Mouse (Mus musculus): ENCODE results near the gene Psmb8. TPM values are rescaled to one million over a fixed set of nuclear protein-coding genes. Genes with fewer than 3 reads are reported as not detected.

Gene Psmb8
- polyA plus RNA-seq, 1 experiment: 0.44 TPM

- Histone ChIP-seq H3K36me3 (ENCODE audit: control insufficient read depth, insufficient read depth) (no peaks in the 10 kb centered on the region), H3ac (ENCODE audit: control insufficient read depth, insufficient read length) (no peak overlapping the region), H3K4me3 (no peak overlapping the region), H3K4me2 (ENCODE audit: low read depth) (no peak overlapping the region), H3K79me2 (ENCODE audit: control insufficient read depth, insufficient read depth) (no peaks in the 10 kb centered on the region), H3K27me3 (ENCODE audit: control insufficient read depth, insufficient read depth, insufficient read length) (peaks cover 47% of the 10 kb centered on the region)
- no peak for TF ChIP-seq REST (IDR thresholded peaks at IDR 0.05; ENCODE audit: insufficient read depth, insufficient read length)
- TF ChIP-seq USF1 (IDR thresholded peaks at IDR 0.05; ENCODE audit: low read depth): no peak
- TF ChIP-seq MAX (IDR thresholded peaks at IDR 0.05; ENCODE audit: low read depth): no peak
- TF ChIP-seq SRF (IDR thresholded peaks at IDR 0.05; ENCODE audit: control insufficient read depth, insufficient read length, low read depth): no peak
- TF ChIP-seq MYOG (IDR thresholded peaks at IDR 0.05; ENCODE audit: control insufficient read depth in 1 of 3, insufficient read depth in 1 of 3, insufficient read length in 2 of 3, low read depth in 2 of 3): no peak
- no peak for TF ChIP-seq TCF3 (IDR thresholded peaks at IDR 0.05; ENCODE audit: insufficient read length, low read depth)
- no peak for TF ChIP-seq TCF12 (IDR thresholded peaks at IDR 0.05; ENCODE audit: insufficient read depth, poor library complexity, severe bottlenecking)
- TF ChIP-seq E2F4 (IDR thresholded peaks at IDR 0.05; ENCODE audit: insufficient read depth): no peak
- no peak for TF ChIP-seq MYOD1 (IDR thresholded peaks at IDR 0.05; ENCODE audit: control insufficient read depth in 1 of 3, insufficient read length in 2 of 3, low read depth in 2 of 3)
- no peak for TF ChIP-seq POLR2A (IDR thresholded peaks at IDR 0.05; ENCODE audit: insufficient read length, low read depth)
- no peak for TF ChIP-seq POLR2AphosphoS2 (IDR thresholded peaks at IDR 0.05; ENCODE audit: insufficient read length, low read depth)
- TF ChIP-seq CEBPB (IDR thresholded peaks at IDR 0.05; ENCODE audit: insufficient read depth, poor library complexity, severe bottlenecking): no peak
Measured at GRCm38 (mm10) chr17:34165033-34165730, 32.3 kb upstream of the Psmb8 start.

- Histone ChIP-seq H3K27me3 (ENCODE audit: control insufficient read depth, insufficient read depth, insufficient read length) (peaks cover 16% of the 10 kb centered on the region), H3K36me3 (ENCODE audit: control insufficient read depth, insufficient read depth) (no peaks in the 10 kb centered on the region)
- TF ChIP-seq SRF (IDR thresholded peaks at IDR 0.05; ENCODE audit: control insufficient read depth, insufficient read length, low read depth) (no peak), MAX (IDR thresholded peaks at IDR 0.05; ENCODE audit: low read depth) (no peak), E2F4 (IDR thresholded peaks at IDR 0.05; ENCODE audit: insufficient read depth) (no peak), MYOD1 (IDR thresholded peaks at IDR 0.05; ENCODE audit: control insufficient read depth in 1 of 3, insufficient read length in 2 of 3, low read depth in 2 of 3) (no peak), TCF3 (IDR thresholded peaks at IDR 0.05; ENCODE audit: insufficient read length, low read depth) (no peak), POLR2AphosphoS2 (IDR thresholded peaks at IDR 0.05; ENCODE audit: insufficient read length, low read depth) (no peak), POLR2A (IDR thresholded peaks at IDR 0.05; ENCODE audit: insufficient read length, low read depth) (no peak), USF1 (IDR thresholded peaks at IDR 0.05; ENCODE audit: low read depth) (no peak), CEBPB (IDR thresholded peaks at IDR 0.05; ENCODE audit: insufficient read depth, poor library complexity, severe bottlenecking) (no peak), REST (IDR thresholded peaks at IDR 0.05; ENCODE audit: insufficient read depth, insufficient read length) (no peak), MYOG (IDR thresholded peaks at IDR 0.05; ENCODE audit: control insufficient read depth in 1 of 3, insufficient read depth in 1 of 3, insufficient read length in 2 of 3, low read depth in 2 of 3) (no peak), TCF12 (IDR thresholded peaks at IDR 0.05; ENCODE audit: insufficient read depth, poor library complexity, severe bottlenecking) (no peak)
Measured at GRCm38 (mm10) chr17:34169279-34169678, 28.2 kb upstream of the Psmb8 start.

GRCm38 (mm10) chr17:34170487-34170876, 27.0 kb upstream of the Psmb8 start:
- no peaks in the 10 kb centered on the region for H3K79me2 ChIP-seq (ENCODE audit: control insufficient read depth, insufficient read depth)
- H3K27me3 ChIP-seq (ENCODE audit: control insufficient read depth, insufficient read depth, insufficient read length): peaks cover 12% of the 10 kb centered on the region
- no peak for TF ChIP-seq CEBPB (IDR thresholded peaks at IDR 0.05; ENCODE audit: insufficient read depth, poor library complexity, severe bottlenecking)
- no peak for TF ChIP-seq E2F4 (IDR thresholded peaks at IDR 0.05; ENCODE audit: insufficient read depth)
- no peak for TF ChIP-seq MAX (IDR thresholded peaks at IDR 0.05; ENCODE audit: low read depth)
- no peak for TF ChIP-seq TCF3 (IDR thresholded peaks at IDR 0.05; ENCODE audit: insufficient read length, low read depth)
- TF ChIP-seq SRF (IDR thresholded peaks at IDR 0.05; ENCODE audit: control insufficient read depth, insufficient read length, low read depth): no peak
- TF ChIP-seq POLR2AphosphoS2 (IDR thresholded peaks at IDR 0.05; ENCODE audit: insufficient read length, low read depth): no peak
- TF ChIP-seq POLR2A (IDR thresholded peaks at IDR 0.05; ENCODE audit: insufficient read length, low read depth): no peak
- TF ChIP-seq MYOD1 (IDR thresholded peaks at IDR 0.05; ENCODE audit: control insufficient read depth in 1 of 3, insufficient read length in 2 of 3, low read depth in 2 of 3): no peak
- no peak for TF ChIP-seq REST (IDR thresholded peaks at IDR 0.05; ENCODE audit: insufficient read depth, insufficient read length)
- TF ChIP-seq USF1 (IDR thresholded peaks at IDR 0.05; ENCODE audit: low read depth): no peak
- TF ChIP-seq TCF12 (IDR thresholded peaks at IDR 0.05; ENCODE audit: insufficient read depth, poor library complexity, severe bottlenecking): no peak
- TF ChIP-seq MYOG (IDR thresholded peaks at IDR 0.05; ENCODE audit: control insufficient read depth in 1 of 3, insufficient read depth in 1 of 3, insufficient read length in 2 of 3, low read depth in 2 of 3): no peak
- no peaks in the 10 kb centered on the region for H3K36me3 ChIP-seq (ENCODE audit: control insufficient read depth, insufficient read depth)
- no peak overlapping the region for H3K4me3 ChIP-seq
- no peak overlapping the region for H3ac ChIP-seq (ENCODE audit: control insufficient read depth, insufficient read length)
- H3K4me2 ChIP-seq (ENCODE audit: low read depth): no peak overlapping the region

More at GRCm38 (mm10) chr17:34169279-34169678, 28.2 kb upstream of the Psmb8 start:
- no peak overlapping the region for H3ac ChIP-seq (ENCODE audit: control insufficient read depth, insufficient read length)
- no peak overlapping the region for H3K4me2 ChIP-seq (ENCODE audit: low read depth)
- H3K4me3 ChIP-seq: no peak overlapping the region
- no peaks in the 10 kb centered on the region for H3K79me2 ChIP-seq (ENCODE audit: control insufficient read depth, insufficient read depth)

GRCm38 (mm10) chr17:34170877-34171498, 26.5 kb upstream of the Psmb8 start:
- no peak for TF ChIP-seq MYOD1 (IDR thresholded peaks at IDR 0.05; ENCODE audit: control insufficient read depth in 1 of 3, insufficient read length in 2 of 3, low read depth in 2 of 3)
- Histone ChIP-seq H3ac (ENCODE audit: control insufficient read depth, insufficient read length) (no peak overlapping the region), H3K4me2 (ENCODE audit: low read depth) (no peak overlapping the region), H3K36me3 (ENCODE audit: control insufficient read depth, insufficient read depth) (no peaks in the 10 kb centered on the region), H3K4me3 (no peak overlapping the region), H3K27me3 (ENCODE audit: control insufficient read depth, insufficient read depth, insufficient read length) (peaks cover 7% of the 10 kb centered on the region), H3K79me2 (ENCODE audit: control insufficient read depth, insufficient read depth) (no peaks in the 10 kb centered on the region)
